Mouse (Mus musculus): ENCODE data around the gene Zgpat. TPM values are rescaled to one million over a fixed set of nuclear protein-coding genes. Genes with fewer than 3 reads are reported as not detected.

Gene Zgpat
- polyA plus RNA-seq, 1 experiment = 20.7 TPM

GRCm38 (mm10) chr2:181410760-181411473 is 46.2 kb downstream of the Zgpat start:
- WGBS = 40% methylated on average over 4 of the region's 4 CpGs
- H3K36me3 ChIP-seq (ENCODE audit: control insufficient read depth, insufficient read depth, low read length) = no peaks in the 10 kb centered on the region
- no peaks in the 10 kb centered on the region for H3K27me3 ChIP-seq (ENCODE audit: control insufficient read depth, insufficient read depth, low read length)
- H3K4me3 ChIP-seq (ENCODE audit: low read depth, low read length) = no peak overlapping the region
- H3K4me1 ChIP-seq (ENCODE audit: control insufficient read depth, insufficient read depth, insufficient read length, low read length) = no peaks in the 10 kb centered on the region
- TF ChIP-seq POLR2A (IDR thresholded peaks at IDR 0.05; ENCODE audit: low read depth, low read length) (no peak), CTCF (IDR thresholded peaks at IDR 0.05; ENCODE audit: extremely low read depth, insufficient read length, insufficient replicate concordance, low read depth, low read length) (peak; percentile 71; the same call in 1 of the 2 replicates)
- no peak overlapping the region for H3K27ac ChIP-seq (ENCODE audit: insufficient read depth, low read depth, low read length)

DNA sequence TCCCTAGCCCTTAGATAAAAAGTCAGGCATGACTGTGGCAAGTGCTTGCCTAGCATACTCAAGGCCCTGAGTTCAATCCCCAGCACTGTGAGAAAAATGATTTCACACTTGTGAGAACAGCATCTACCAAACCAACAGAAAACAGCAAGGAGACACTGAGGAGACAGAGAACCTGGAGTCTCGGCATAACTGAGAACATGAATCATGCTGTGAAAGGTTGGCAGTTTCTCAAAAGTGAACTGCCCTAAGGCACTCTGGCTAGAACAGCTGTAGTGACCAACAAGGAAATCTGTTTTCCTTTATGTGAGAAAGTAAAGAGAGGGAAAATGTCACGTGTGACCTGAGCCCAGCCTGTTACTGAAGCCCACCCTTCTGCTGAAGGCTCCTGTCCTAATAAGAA is 48.4 kb downstream of the Zgpat start:
- no peak overlapping the region for H3K27ac ChIP-seq (ENCODE audit: insufficient read depth, low read depth, low read length)
- no peaks in the 10 kb centered on the region for H3K27me3 ChIP-seq (ENCODE audit: control insufficient read depth, insufficient read depth, low read length)
- H3K4me1 ChIP-seq (ENCODE audit: control insufficient read depth, insufficient read depth, insufficient read length, low read length) = no peaks in the 10 kb centered on the region
- no peak overlapping the region for H3K4me3 ChIP-seq (ENCODE audit: low read depth, low read length)
- H3K36me3 ChIP-seq (ENCODE audit: control insufficient read depth, insufficient read depth, low read length) = no peaks in the 10 kb centered on the region
- TF ChIP-seq POLR2A (IDR thresholded peaks at IDR 0.05; ENCODE audit: low read depth, low read length) (no peak), CTCF (IDR thresholded peaks at IDR 0.05; ENCODE audit: extremely low read depth, insufficient read length, insufficient replicate concordance, low read depth, low read length) (no peak)
- 34% methylated on average over 2 of the region's 2 CpGs for WGBS

- TF ChIP-seq POLR2A (IDR thresholded peaks at IDR 0.05; ENCODE audit: low read depth, low read length) (no peak), CTCF (IDR thresholded peaks at IDR 0.05; ENCODE audit: extremely low read depth, insufficient read length, insufficient replicate concordance, low read depth, low read length) (no peak)
- Histone ChIP-seq H3K4me1 (ENCODE audit: control insufficient read depth, insufficient read depth, insufficient read length, low read length) (no peaks in the 10 kb centered on the region), H3K27me3 (ENCODE audit: control insufficient read depth, insufficient read depth, low read length) (no peaks in the 10 kb centered on the region), H3K4me3 (ENCODE audit: low read depth, low read length) (no peak overlapping the region), H3K36me3 (ENCODE audit: control insufficient read depth, insufficient read depth, low read length) (no peaks in the 10 kb centered on the region), H3K27ac (ENCODE audit: insufficient read depth, low read depth, low read length) (no peak overlapping the region)
- WGBS = 13% methylated on average over 3 of the region's 3 CpGs
Measured at GRCm38 (mm10) chr2:181415945-181416344, 51.2 kb downstream of the Zgpat start.

DNA sequence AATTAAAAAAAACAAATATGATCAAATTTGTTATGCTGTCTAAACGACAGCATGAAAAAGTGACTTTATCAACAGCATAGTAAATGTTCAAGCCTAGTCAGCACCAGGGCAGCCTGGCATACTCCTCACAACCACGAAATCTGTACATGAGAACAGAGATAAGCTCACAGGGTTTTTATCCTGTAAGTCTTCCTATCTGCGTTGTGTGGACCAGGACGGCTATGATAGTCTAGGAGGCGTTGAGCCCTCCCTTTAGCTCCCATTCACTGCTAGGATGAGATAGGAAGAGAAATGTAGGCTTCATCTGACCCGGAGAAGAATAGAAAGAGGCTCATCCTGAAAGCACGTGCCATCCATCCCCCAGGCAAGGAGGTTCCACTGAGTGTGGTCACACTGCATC is 54.6 kb downstream of the Zgpat start:
- no peak overlapping the region for H3K4me3 ChIP-seq (ENCODE audit: low read depth, low read length)
- H3K36me3 ChIP-seq (ENCODE audit: control insufficient read depth, insufficient read depth, low read length) = no peaks in the 10 kb centered on the region
- H3K4me1 ChIP-seq (ENCODE audit: control insufficient read depth, insufficient read depth, insufficient read length, low read length) = no peaks in the 10 kb centered on the region
- WGBS = 60% methylated on average over 7 of the region's 7 CpGs
- H3K27me3 ChIP-seq (ENCODE audit: control insufficient read depth, insufficient read depth, low read length) = no peaks in the 10 kb centered on the region
- H3K27ac ChIP-seq (ENCODE audit: insufficient read depth, low read depth, low read length) = no peak overlapping the region
- TF ChIP-seq CTCF (IDR thresholded peaks at IDR 0.05; ENCODE audit: extremely low read depth, insufficient read length, insufficient replicate concordance, low read depth, low read length) (no peak), POLR2A (IDR thresholded peaks at IDR 0.05; ENCODE audit: low read depth, low read length) (no peak)

GRCm38 (mm10) chr2:181420426-181420825 is 55.7 kb downstream of the Zgpat start:
- Histone ChIP-seq H3K36me3 (ENCODE audit: control insufficient read depth, insufficient read depth, low read length) (no peaks in the 10 kb centered on the region), H3K4me1 (ENCODE audit: control insufficient read depth, insufficient read depth, insufficient read length, low read length) (no peaks in the 10 kb centered on the region), H3K27me3 (ENCODE audit: control insufficient read depth, insufficient read depth, low read length) (no peaks in the 10 kb centered on the region), H3K27ac (ENCODE audit: insufficient read depth, low read depth, low read length) (no peak overlapping the region), H3K4me3 (ENCODE audit: low read depth, low read length) (no peak overlapping the region)
- TF ChIP-seq CTCF (IDR thresholded peaks at IDR 0.05; ENCODE audit: extremely low read depth, insufficient read length, insufficient replicate concordance, low read depth, low read length) (no peak), POLR2A (IDR thresholded peaks at IDR 0.05; ENCODE audit: low read depth, low read length) (no peak)
- WGBS = 70% methylated on average over 4 of the region's 4 CpGs

- no peaks in the 10 kb centered on the region for H3K36me3 ChIP-seq (ENCODE audit: control insufficient read depth, insufficient read depth, low read length)
- 66% methylated on average over 4 of the region's 4 CpGs for WGBS
- no peak for TF ChIP-seq CTCF (IDR thresholded peaks at IDR 0.05; ENCODE audit: extremely low read depth, insufficient read length, insufficient replicate concordance, low read depth, low read length)
- TF ChIP-seq POLR2A (IDR thresholded peaks at IDR 0.05; ENCODE audit: low read depth, low read length) = no peak
Measured at GRCm38 (mm10) chr2:181420903-181421638, 56.3 kb downstream of the Zgpat start.

DNA sequence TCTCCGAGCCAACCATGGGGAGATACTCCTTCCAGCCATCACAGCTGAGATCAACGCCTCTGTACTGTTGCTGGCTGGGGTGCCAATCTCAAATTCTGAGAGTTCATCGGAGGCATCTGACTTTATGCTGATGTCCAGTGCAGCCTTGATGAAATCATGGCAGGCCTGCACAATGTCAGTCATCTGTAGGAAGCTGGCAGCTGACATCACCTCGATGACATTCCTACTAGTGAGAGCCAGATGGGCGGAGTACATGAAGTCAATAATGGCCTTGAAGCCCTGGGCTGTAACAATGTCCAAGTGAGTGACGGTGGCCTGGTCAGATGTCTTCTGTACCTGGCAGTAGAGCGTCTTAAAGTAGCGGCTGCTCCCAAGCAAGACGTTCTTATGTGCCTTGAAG is 59.1 kb downstream of the Zgpat start:
- no peak overlapping the region for H3K27ac ChIP-seq (ENCODE audit: insufficient read depth, low read depth, low read length)
- no peaks in the 10 kb centered on the region for H3K4me1 ChIP-seq (ENCODE audit: control insufficient read depth, insufficient read depth, insufficient read length, low read length)
- H3K27me3 ChIP-seq (ENCODE audit: control insufficient read depth, insufficient read depth, low read length) = no peaks in the 10 kb centered on the region
- 78% methylated on average over 9 of the region's 9 CpGs for WGBS
- TF ChIP-seq POLR2A (IDR thresholded peaks at IDR 0.05; ENCODE audit: low read depth, low read length) (no peak), CTCF (IDR thresholded peaks at IDR 0.05; ENCODE audit: extremely low read depth, insufficient read length, insufficient replicate concordance, low read depth, low read length) (no peak)
- H3K36me3 ChIP-seq (ENCODE audit: control insufficient read depth, insufficient read depth, low read length) = no peaks in the 10 kb centered on the region
- H3K4me3 ChIP-seq (ENCODE audit: low read depth, low read length) = no peak overlapping the region

More at GRCm38 (mm10) chr2:181420903-181421638, 56.3 kb downstream of the Zgpat start:
- H3K27me3 ChIP-seq (ENCODE audit: control insufficient read depth, insufficient read depth, low read length) = no peaks in the 10 kb centered on the region
- no peak overlapping the region for H3K4me3 ChIP-seq (ENCODE audit: low read depth, low read length)
- H3K27ac ChIP-seq (ENCODE audit: insufficient read depth, low read depth, low read length) = no peak overlapping the region
- no peaks in the 10 kb centered on the region for H3K4me1 ChIP-seq (ENCODE audit: control insufficient read depth, insufficient read depth, insufficient read length, low read length)

Other genes starting within 250 kb of the Zgpat start
- gene Kcnq2, start 229.6 kb upstream of the Zgpat start, polyA plus RNA-seq (2012; rRNA removed) = 0.29 and 0.51 TPM in 2 replicates
- 1.6 and 3.4 TPM in 2 replicates for gene Eef1a2, start 207.9 kb upstream of the Zgpat start, polyA plus RNA-seq (2012; rRNA removed)
- 98.4 and 174 TPM in 2 replicates for gene Ppdpf, start 177.7 kb upstream of the Zgpat start, polyA plus RNA-seq (2012; rRNA removed)
- gene Ptk6, start 162.1 kb upstream of the Zgpat start, polyA plus RNA-seq (2012; rRNA removed) = 6.2 and 9.5 TPM in 2 replicates
- 0.56 and 0.93 TPM in 2 replicates for gene Srms, start 151.7 kb upstream of the Zgpat start, polyA plus RNA-seq (2012; rRNA removed)
- gene Fndc11, start 144.9 kb upstream of the Zgpat start, polyA plus RNA-seq (2012; rRNA removed) = 0.53 and 0.56 TPM in 2 replicates
- 36.1 and 67.3 TPM in 2 replicates for gene Helz2, start 122.9 kb upstream of the Zgpat start, polyA plus RNA-seq (2012; rRNA removed)
- 14.0 and 29.1 TPM in 2 replicates for gene Gmeb2, start 76.9 kb upstream of the Zgpat start, polyA plus RNA-seq (2012; rRNA removed)
- 0.90 and 1.3 TPM in 2 replicates for gene Stmn3, start 50.4 kb upstream of the Zgpat start, polyA plus RNA-seq (2012; rRNA removed)
- 16.4 and 24.7 TPM in 2 replicates for gene Rtel1, start 45.2 kb upstream of the Zgpat start, polyA plus RNA-seq (2012; rRNA removed)
- 15.8 and 23.5 TPM in 2 replicates for gene Arfrp1, start 476 bp downstream of the Zgpat start, polyA plus RNA-seq (2012; rRNA removed)
- 53.5 and 89.8 TPM in 2 replicates for gene Lime1, start 15.2 kb downstream of the Zgpat start, polyA plus RNA-seq (2012; rRNA removed)
- gene Zbtb46, start 94.5 kb downstream of the Zgpat start, polyA plus RNA-seq (2012; rRNA removed) = 1.5 and 1.6 TPM in 2 replicates
- gene Abhd16b, start 128.3 kb downstream of the Zgpat start, polyA plus RNA-seq (2012; rRNA removed) = not detected in 2 replicates
- gene Tpd52l2, start 132.2 kb downstream of the Zgpat start, polyA plus RNA-seq (2012; rRNA removed) = 14.6 and 27.3 TPM in 2 replicates
- gene Dnajc5, start 155.6 kb downstream of the Zgpat start, polyA plus RNA-seq (2012; rRNA removed) = 20.6 and 48.2 TPM in 2 replicates
- gene Uckl1, start 220.0 kb downstream of the Zgpat start, polyA plus RNA-seq (2012; rRNA removed) = 96.9 and 149 TPM in 2 replicates
- 4.9 and 10.4 TPM in 2 replicates for gene Prpf6, start 226.9 kb downstream of the Zgpat start, polyA plus RNA-seq (2012; rRNA removed)
- 12.7 and 15.7 TPM in 2 replicates for gene Zfp512b, start 227.9 kb downstream of the Zgpat start, polyA plus RNA-seq (2012; rRNA removed)
- 13.6 and 26.0 TPM in 2 replicates for gene Samd10, start 234.3 kb downstream of the Zgpat start, polyA plus RNA-seq (2012; rRNA removed)

All from small intestine, adult 2 months (tissue).